Mouse (Mus musculus): ENCODE data around the gene Pank4.
A peak's percentile ranks its signal among the peaks of the same experiment; 100 is the strongest.

The Pank4 gene

DNA sequence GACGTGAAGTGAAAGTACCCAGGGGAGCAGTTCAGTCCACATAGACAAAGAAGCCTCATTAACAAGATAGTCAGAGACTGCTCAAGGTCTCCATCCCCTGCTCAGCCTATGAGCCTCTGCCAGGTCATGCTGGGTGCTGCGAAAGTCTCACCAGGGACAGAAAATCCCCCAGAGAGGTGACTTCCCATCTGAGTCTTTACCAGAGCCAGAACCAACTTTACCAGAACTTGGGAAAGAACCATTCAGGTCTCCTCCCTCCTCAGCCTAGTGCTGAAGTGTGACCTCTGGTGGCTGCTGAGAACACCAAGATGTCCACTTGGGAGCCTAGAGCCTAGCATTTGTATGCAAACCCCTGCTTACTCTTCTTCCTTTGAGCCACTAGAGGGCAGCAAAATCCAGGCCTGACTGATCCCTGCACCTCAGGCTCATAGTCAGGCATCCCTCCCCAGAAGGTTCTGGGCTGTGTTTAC is 19.8 kb upstream of the Pank4 start:
- DNase-seq = peak; percentile 88

DNA sequence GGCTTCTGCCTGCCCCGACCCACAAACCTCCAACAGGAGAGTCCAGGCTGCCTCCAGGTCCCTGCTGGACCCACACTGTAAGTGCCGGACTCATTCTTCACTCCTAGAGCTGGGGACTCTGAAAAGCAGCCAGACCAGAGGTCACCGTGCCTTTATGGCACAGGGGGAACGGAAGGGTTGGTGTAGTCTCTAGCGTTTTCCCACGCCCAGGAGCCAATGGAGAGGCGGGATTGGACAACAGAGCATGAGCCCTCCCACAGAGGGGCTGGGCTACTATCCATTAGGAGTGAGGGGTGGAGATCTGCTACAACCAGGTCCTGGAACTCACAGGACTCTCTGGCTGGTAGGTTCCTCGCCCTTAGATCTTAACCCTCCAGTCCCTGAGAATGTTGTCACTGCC is 17.6 kb upstream of the Pank4 start:
- peak; percentile 77 for DNase-seq

DNA sequence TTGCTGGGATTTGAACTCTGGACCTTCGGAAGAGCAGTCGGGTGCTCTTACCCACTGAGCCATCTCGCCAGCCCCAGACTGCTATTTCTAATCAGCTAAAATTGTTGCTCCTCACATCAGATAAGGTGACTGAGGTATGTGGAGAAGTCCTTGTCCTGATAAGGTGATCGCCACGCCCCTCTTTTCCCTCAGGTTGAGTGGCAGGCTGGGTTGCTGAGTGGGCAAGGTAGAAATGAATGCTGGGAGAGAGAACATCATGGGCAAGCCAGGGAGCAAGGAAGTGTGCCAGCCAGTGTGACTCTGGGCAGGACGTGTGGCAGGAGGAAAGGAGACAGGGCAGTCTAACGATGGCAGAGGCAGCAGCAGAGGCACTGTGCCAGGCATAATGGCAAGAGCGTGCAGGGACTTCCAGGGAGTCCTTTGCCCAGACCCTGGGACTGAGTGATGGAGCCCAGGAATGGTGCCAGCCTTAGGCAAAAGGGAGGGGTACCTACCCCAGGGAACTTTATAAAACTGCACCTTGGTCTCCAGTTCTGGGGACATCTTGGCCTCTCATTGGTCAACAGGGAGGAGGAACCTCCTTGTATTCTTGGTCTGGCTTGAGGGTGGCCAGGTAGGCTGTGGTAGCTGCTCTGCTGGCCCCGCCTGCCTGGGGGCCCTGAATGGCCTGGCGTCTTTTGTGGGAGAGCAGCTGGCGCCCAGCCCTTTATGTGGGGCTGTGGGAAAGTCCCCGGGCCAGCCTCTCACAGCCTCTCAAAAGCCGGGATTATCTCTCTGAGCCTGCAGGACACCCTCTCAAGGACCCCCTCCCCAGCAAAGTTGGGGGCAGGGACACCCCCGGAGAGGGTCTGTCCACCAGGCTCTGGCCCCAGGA is 15.6 kb upstream of the Pank4 start:
- peak; percentile 37 for DNase-seq

DNA sequence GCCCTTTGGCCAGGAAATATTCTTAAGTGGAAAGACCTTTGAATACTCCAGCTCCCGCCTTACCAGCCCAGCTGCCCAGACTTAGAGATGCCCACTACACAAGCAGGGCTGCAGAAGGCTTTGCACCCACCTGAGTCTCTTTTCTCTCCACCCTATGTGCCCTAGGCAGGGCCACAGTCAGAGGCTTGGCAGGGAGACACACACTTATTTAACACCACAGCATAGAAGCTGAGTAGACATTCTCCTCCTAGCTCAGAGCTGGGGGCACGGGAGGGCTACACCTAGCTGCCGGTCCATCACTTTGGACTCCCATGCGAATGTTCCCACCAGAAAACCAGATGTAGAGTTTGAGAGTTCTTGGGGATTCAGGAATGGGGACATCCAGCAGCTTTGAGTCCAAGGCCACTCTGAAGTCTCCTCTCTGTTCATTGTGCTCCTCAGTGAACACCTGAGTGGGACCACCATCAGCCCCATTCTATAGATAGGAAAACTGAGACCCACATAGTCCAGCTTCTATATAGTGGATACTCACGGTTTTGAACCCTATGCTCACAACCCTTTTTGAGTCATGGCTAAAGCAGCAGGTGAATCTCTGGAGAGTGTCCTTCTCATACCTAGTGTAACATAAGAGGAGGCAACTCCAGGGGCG is 14.9 kb upstream of the Pank4 start:
- no peak for DNase-seq

DNA sequence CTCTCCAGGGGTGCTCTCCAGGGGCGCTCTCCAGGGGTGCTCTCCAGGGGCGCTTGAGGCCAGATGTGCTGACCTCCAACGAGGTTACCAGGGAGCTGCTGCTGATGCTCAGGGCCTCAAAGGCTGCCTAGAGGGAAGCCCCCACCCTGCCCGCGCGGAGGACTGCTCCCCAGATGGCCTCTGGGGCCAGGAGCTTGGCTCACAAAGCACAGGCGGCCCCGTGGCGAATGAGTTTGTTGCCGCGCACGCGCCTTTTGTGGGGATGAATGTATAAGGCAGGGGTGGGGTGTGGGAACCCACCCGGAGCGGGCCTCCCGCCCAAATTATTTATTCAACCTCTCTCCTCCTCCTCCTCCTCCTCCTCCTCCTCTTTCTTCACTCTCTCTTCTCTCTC is 14.3 kb upstream of the Pank4 start:
- peak; percentile 34 for DNase-seq

DNA sequence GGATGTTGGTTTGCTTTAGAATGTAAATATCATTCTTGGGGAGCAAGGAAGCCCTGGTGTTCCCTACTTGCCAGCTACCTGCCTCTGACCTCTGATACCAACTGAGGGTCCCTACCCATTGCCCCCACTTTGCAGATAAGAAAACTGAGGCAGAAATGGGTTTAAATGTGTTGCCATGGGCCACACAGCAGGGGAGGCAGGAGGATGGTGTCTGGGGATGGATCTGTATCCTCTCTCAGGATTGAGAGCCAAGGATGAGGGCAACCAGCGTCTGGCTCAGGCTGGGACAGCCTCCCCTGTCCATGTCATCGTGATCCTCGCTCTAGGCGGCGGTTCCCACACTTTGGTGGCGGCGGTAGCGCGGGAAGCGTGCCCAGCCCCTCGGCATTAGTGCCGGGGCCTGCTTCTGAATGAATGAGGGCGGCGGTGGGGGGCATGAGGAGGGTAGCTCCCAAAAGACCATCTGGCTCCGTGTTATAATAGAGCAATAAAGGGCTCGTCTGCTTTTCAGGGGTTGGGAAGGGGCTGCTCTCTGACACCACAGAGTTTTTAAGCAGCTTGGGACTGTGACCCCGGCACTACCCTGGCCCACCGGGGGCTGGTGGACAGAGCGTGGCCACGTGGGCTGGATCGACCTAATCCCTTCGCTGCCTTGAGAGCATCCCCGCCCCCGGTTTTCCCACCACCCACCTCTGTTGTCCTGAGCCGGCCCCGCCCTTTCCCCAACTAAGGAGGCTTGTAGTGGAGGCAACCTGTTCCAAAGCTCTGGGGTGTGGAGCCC is 11.3 kb upstream of the Pank4 start:
- no peak for DNase-seq

DNA sequence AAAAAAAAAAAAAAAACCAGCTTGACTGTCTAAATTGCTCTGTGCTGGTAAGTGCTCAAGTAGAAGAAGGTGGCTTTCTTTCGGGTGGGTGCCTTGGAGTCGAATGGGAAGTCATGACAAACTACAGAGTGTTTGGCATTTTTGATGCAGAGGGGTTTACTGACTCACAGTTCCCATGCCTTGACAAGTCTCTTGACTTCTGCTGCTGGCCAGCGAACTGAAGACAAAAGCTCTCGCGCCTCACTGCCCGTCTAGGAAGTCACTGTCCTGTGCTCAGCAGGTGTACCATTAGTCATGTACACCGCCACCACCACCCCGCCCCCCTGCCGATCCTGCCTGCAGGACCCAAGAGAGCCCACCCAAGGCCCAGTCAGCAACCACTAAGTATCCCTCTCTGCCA is 7.3 kb upstream of the Pank4 start:
- no peak for DNase-seq

DNA sequence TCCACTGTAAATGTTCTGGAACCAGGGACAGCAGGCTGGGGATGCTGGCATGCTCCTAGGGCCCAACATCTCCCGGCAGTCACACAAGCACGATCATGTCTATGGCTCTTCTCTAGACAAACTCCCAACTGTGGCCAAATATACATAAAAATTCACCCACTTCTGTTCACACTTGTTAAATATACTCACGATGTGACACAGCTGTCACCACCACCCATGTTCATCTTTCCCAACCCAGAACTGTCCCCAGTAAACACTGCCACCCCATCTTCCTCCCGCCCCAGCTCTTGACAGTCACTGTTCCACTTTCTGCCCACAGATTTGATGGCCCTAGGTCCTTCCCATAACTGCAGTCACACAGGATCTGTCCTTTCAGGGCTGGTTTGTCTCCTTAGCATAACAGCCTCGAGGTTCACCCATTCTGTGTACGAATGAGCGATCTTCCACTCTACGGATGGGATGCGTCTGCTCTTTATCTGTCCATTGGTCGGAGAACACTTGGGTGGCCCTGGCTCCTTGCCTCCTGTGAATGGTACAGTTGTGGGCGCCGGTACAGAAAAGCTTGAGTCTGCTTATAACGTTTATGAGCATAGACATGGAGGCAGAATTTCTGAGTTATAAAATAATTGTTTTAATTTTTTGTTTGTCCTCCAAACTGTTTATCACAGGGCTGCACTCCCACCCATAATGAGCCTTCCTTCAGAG is 6.5 kb upstream of the Pank4 start:
- peak; percentile 38 for DNase-seq

DNA sequence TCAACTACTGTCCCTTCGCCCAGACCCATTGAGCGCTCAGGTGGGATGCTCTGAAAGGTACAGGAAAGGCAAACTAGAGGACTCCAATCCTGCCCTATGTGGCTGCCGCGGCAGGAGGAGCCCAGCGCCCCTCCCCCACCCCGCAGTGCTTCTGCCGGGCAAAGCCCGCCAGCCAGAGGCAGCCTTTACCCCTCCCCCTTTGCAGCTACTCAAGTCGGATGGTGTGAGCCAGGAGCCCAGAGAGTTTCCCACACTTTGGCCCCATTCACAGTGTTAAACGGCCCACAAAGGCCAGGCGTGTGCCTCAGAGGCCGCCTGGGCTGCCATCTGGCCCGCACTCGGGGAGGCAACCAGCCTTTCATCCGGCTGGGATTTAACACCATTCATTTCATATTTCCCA is 5.8 kb upstream of the Pank4 start:
- peak; percentile 81 for DNase-seq

DNA sequence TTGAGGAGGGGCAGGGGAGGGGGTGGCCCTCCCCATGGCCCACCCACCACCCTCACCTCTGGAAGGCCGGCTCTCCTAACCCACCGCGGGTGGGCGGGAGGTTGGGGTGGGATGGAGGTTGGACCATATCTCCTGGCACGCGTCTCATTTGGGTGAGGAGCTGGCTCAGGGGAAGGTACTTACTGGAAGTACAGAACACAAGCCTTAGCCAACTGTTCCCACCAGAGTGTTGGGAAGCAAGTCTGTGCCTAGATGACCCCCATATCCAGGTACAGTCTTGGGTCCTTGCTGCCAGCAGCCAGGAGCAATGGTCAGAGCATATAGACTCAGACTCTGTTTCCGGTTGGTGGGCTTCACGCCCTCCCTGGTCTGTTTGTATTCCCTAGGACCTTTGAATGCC is 5.3 kb upstream of the Pank4 start:
- peak; percentile 59 for DNase-seq

DNA sequence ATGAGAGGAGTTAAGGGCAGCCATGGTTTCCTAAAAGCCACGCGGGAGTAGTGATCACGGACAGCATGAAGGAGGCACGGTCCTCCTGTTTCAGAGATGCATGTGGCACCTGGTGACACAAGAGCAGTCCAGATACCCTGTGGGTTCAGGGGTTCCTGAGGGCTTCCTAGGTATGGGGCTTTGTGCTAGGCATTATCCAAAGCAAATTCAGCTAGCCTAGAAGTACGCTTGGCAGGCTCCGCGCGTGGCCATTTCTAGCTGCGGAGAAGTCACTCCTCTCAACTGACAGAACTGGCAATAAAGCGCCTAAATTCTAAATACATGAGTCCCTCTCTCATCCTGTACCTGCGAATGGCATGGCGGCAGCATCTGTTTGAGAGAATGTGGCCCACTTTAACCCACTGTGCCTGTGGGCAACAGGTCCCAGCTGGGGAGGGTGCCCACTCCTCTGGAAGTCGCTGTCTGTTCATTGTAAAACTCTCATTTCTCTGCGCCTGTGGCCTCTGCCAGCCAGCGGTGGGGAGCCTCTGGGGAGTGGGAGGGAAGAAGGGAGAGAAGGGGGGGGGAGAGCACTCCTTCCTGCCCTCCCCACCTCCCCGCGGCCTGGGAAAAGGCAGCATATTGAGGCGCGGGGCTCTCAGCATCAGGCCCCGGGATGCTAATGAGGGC is 3.8 kb upstream of the Pank4 start:
- peak; percentile 56 for DNase-seq

DNA sequence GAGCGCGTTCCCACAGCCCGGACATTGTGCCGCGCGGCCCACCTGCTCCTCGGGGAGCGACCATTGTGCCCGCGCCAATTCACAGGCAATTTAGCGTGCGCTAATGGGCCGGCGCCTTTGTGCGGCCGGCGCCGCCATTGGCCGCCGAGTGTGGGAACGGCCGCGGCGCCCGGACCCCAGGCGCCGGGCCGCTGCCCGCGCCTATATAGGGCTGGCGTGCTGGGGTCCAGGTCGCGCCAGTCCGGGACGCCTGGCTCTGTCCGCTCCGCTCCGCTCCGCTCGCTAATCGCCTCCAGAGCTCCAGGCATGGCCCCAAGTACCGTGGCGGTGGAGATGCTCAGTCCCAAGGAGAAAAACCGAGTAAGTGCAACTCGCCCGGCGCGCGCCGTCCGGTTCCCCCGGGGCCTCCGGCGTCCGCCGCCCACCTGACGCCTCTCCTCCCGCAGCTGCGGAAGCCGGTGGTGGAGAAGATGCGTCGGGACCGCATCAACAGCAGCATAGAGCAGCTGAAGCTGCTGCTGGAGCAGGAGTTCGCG is 3.2 kb upstream of the Pank4 start, which contains the start of gene Hes5:
Hes5 (plus strand) TSS at position 234 of the 536 bp plus-strand sequence.
- DNase-seq = no peak

DNA sequence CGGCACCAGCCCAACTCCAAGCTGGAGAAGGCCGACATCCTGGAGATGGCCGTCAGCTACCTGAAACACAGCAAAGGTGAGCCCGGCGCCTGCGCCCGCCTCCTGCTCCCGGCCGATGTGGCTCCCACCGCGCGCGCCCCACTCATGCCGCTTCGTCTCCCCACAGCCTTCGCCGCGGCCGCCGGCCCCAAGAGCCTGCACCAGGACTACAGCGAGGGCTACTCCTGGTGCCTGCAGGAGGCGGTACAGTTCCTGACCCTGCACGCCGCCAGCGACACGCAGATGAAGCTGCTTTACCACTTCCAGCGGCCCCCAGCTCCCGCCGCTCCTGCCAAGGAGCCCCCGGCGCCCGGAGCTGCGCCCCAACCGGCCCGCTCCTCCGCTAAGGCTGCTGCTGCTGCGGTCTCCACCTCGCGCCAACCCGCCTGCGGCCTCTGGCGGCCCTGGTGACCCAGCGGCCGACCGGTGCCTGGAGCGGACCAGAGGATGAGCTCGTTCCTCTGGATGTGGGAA is 2.6 kb upstream of the Pank4 start:
- DNase-seq = peak; percentile 71

DNA sequence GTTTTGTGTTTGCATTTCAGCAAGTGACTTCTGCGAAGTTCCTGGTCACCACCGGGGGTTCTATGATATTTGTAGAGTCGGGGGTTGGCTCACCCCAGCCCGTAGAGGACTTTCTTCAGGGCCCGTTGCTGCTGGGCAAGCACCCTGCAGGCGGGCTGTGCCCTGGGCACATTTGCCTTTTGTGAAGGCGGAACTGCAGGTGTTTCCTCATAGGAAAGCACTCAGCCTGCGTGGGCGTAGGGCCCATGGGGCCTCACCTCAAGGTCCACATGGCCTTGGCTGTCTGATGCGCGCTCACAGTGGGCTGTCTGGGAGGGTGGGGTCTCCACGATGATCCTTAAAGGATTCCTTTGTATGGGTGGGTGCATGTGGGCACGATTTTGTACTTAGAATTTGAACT is 2.0 kb upstream of the Pank4 start:
- DNase-seq = peak; percentile 66

DNA sequence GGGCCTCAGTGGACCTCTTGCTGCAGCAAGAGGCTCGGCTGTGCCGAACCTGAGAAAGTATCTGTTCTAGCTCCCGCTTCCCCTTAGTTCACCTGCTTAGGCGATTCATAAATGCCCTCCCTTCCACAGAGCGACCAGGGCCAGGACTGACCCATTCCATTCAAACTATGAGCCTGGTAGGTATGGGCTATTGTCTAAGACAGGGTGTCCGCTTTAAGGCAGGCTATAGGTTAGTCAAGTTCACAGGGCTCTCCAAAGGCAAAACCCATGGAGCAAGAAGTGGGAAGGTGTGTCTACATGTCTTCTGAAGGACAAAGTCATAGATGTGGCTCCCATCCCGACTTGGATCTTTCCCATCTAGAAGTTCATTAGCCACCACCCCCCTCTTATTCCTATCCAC is 1.2 kb upstream of the Pank4 start:
- DNase-seq = peak; percentile 53

DNA sequence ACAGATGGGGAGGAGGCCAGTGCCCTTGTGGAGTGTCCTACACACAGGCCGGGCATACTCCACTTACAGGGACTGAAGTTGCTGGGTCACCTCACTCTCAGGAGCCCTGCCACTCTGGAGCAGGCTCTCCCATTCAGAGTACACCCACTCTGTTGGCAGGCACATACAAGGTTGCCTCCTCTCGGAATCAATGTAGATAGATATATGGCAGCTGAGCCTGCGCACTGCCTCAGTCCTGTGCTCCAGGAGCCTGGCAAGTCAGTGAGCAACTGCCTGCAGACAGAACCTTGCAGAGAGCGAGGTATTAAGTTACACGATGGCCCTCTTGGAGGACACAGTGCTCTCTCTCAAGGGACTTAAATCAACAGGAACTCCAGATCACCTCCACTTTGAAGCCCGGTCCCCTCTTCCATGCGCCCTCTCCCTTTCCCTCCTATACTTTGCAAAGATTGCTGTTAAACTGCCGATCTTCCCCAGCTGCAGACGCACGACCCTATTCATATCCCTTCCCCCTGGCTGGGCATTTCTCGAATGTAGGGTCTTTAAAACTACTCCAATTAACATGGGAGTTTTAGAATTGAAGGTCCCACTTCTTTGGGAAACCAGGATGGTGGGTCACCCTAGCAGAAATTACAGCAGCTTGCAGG is 610 bp upstream of the Pank4 start:
- DNase-seq = peak; percentile 73

DNA sequence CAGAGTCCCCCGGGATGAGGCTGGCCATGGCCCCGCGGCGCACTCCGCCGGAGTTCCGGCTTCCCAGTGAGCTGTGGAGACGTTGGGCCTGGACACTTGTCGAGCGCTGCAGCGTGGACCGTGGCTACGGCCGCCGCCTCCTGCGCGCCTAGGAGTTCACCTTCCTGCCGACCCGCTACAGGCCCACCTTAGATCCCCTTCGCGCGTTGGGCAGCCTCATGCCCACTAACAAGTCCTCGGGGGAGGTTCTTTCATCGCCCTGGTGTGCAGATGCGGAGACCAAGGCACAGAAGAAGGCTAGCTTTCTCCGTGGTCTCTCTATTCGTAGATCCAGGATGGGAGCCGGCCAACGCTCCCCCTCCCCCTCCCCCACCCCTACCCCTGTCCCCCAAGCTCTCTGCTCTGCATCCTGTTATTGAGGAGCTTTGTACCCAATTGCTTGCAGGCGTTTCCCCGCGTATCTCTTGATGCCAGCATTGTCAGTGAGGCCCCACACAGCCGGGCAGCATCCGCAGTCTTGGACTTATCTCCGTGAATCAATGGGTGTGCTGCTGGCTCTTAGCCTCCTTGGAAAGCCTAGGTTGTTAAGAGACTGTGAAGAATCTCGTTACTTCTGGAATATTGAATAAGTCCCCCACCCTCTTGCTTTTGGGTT is 785 bp downstream of the Pank4 start:
- DNase-seq = no peak

DNA sequence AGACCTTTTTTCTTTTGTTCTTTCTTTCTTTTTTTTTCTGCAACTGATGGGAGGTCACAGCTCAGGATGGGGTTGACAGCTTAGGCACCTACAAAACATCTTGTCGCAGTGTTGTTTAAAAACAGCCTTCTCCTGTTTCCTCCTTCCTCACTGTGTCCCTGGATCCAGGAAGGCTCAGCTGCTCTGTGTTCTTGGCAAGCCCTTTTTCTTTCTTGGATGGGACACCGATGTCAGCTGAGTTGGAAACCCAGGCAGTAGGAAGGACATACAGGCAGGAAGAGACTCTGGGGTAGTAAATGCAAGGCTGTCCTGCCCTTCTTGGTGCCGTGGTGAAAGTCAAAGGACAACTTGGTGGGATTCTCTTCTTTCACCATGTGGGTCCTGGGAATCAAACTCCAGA is 1.9 kb downstream of the Pank4 start:
- DNase-seq = no peak

DNA sequence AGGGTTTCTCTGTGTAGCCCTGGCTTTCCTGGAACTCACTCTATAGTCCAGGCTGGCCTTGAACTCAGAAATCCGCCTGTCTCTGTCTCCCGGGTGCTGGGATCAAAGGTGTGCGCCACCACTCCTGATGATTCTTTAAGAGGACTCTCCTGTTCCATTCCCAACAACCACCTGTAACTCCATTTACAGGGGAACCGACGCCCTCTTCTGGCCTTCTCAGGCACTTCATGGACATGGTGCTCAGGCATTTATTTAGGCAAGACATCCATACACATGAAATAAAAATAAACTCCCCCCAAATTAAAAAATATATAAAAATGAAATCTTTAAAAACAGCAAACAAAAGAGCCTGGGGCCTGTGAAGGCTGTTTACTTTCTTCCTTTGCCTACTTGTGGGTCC is 3.2 kb downstream of the Pank4 start:
- DNase-seq = peak; percentile 70

DNA sequence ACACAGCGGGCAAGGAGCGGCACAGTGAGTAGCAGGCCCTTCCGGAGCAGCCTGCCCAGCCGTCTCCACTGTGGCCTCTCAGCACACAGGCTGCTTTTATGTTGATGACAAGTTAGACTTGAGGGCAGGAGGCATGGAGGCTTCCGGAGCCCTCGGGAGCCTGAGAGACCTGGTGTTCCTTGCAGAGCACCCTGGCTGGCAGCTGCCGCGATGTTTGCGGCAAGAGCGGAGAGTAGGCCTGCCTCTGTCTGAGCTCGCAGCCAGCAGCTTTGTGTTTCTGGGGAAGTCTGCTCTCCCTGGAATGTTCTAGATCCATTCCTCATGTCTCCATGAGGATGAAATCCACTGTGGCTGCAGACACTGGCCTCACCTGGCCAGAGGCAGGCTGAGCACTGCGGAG is 8.6 kb downstream of the Pank4 start:
- DNase-seq = no peak

DNA sequence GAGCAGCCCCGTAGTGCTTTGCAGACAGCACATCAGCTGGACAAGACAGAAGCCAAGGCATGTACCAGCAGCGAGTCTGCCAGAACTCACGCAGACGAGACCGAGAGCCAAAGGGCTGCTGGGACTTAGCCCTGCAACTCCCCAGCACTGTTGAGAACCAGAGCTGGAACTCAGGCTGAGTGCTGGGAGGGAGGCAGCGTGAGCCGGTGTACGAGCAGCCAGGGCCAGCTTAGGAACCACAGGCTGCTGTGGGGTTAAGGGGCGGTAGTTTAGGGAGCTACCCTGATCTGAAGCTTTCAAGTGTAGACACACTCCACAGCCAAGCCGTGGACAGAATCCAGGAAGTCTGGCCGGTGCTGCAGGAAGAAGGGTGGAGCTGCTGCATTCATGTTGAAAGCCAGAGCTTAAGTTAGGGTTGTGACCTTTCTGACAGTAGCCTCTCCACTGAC is 10.3 kb downstream of the Pank4 start:
- no peak for DNase-seq

Data from cerebellum, adult 9-11 months (tissue).